Mouse (Mus musculus) kidney, adult 2 months (tissue): ENCODE measurements at regions not wholly inside any gene's neighbourhood (a gene's known extent, or its start where the extent isn't known, plus 50 kb on each side); places are given as distances from the start of the nearest gene placed in this dataset.

Experiments used
- CTCF ChIP-seq: fragments of 200-500 bp; conservative IDR thresholded peaks from 2 replicates; pipeline ENCODE4 v1.5.1; 2011; ENCODE audit warnings: low read depth, mild to moderate bottlenecking, control low read depth, low read length, moderate library complexity, mixed read lengths; ENCODE audit not compliant: insufficient read depth, insufficient read length
- POLR2A ChIP-seq: fragments of 200-500 bp; IDR thresholded peaks from one replicate; pipeline ENCODE4 v1.6.1; 2011; ENCODE audit warnings: low read depth, low read length, control low read depth

DNA sequence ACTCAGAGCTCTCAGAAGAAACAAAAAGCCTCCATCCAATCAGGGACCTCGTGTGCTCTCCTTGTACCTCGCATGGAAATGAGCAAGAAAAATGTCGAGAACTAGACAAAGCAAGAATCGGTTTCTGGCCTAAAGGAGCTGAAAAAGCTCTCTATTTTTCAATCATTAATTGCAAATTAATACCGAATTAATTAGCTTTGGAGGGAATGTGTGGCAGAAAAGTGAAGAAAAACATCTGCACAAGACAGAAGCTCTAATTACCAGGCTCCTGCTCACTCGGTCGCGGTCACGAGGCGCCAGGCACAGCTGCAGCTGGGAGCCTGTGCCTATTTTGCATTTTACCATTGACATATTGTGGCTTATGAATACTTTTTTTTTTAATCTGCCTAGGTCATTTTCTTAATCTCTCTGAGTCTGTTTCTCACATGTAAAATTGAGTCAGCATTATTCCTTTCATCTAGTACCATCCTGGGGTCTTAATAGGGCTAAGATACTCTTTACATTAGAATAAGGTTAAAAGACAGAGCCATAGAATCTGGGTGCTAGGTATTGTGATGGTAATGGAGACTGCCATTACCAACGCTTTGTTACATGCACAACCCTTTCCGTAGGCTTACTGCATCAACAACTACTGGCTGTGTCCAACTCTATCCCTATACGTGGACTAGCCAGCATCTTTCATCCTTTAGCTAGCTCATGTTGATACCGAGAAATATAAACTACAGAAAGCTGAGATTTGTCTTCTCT, 109.8 kb upstream of the Zc3h12c start:
- no peak for TF ChIP-seq CTCF
- TF ChIP-seq POLR2A, result no peak
